Mouse (Mus musculus) frontal cortex, postnatal 10 days (tissue): Measurements from ENCODE around the gene Hspa12a.

ENCODE experiments used
- DNase-seq, 2 experiments: peaks; one replicate each; pipeline ENCODE4 v3.0.0; 2022; ENCODE audit warnings: low spot score in 2 of 2, mixed read lengths in 1 of 2

Hspa12a gene

GRCm38 (mm10) chr19:58758871-58759270 lies 184.6 kb downstream of the Hspa12a start:
- DNase-seq = no peak

- DNase-seq = no peak
Measured at GRCm38 (mm10) chr19:58751504-58751903, 191.9 kb downstream of the Hspa12a start.

- DNase-seq = no peak
Measured at GRCm38 (mm10) chr19:58750822-58751221, 192.6 kb downstream of the Hspa12a start.

GRCm38 (mm10) chr19:58747498-58748000 lies 195.9 kb downstream of the Hspa12a start:
- no peak for DNase-seq
